Mouse (Mus musculus) megakaryocyte-erythroid progenitor cell, adult 5 weeks (primary cell): Measurements from ENCODE around the gene Rab4b. TPM values are rescaled to one million over a fixed set of nuclear protein-coding genes. Genes with fewer than 3 reads are reported as not detected.

Experiments
- polyA plus RNA-seq: library from polyadenylated mRNA; stranded (reverse); fragments of >175 nt; gene quantifications from 2 replicates; pipeline ENCODE4 v1.2.3, GENCODE M21; 2012

Rab4b gene
- 237 and 303 TPM in 2 replicates for polyA plus RNA-seq

DNA sequence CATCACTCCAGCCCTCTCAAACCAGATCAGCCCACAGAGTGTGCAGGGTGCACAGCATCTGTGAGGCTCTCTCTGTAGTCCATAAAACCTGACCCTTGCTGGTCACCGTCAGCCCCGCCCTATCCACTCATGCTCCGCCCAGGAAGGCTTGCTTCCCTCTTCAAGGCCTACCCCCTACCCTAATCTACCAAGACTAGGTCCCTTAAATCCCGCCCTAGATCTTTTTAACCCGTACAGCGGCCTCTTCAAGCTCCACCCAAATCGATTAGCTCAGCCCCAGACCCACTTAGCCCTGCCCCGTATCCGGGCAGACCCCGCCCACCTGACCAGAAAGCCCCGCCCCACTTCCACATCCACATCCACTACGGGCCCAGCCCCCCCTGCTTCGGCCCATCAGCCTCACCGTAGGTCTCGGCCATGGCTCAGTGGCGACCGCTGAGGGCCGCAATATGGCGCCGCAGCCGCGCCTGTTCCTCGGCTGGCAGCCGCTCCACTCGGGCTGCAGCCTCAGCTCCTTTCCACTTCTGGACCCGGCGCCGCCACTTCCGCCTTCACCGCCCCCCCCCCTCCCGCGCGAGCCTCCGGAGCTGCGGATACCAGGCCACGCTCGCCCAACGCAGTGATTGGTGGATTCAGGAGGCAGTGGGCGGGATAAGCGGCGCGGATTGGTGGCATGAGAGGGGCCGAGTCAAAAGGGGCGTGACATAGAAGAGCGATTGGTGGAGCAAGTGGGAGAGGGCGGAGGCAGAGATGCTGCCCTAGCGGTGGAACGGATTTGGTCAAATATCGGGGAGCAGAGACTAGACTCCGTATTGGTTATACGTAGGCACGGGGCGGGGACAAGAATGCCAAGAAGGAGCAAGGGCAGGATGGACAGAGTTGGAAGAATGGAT lies at the start of gene Rab4b:
TSS of gene Rab4b (minus strand) at position 573 of the 893 bp plus-strand sequence.

DNA sequence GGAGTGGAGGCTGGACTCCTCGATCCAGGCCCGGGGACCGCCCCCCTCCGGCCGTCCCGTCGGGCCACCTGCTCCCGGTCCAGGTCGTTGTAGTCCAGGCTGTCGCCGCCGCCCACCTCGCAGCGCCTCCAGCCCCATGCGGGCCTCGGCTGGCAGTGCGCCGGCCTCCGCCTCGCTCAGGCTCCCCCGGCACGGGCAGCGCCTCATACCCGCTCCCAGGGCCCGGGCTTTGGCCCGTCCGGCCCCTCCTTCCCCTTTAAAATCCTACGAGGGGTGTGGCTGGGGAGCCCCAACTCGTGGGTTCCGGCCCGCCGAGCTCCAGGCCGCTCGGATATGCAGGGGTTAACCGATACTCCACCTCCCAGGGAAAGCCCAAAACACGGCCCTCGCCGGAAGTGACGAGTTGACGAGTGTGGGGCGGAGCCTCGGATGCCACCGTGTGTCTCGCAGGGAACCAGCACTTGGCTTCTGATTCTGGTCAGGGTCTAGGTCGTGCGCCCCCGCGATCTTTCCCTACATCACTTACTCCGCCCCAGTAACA lies 49.7 kb upstream of the Rab4b start, which contains the start of gene Itpkc:
TSS of gene Itpkc (minus strand) at position 381 of the 541 bp plus-strand sequence.

DNA sequence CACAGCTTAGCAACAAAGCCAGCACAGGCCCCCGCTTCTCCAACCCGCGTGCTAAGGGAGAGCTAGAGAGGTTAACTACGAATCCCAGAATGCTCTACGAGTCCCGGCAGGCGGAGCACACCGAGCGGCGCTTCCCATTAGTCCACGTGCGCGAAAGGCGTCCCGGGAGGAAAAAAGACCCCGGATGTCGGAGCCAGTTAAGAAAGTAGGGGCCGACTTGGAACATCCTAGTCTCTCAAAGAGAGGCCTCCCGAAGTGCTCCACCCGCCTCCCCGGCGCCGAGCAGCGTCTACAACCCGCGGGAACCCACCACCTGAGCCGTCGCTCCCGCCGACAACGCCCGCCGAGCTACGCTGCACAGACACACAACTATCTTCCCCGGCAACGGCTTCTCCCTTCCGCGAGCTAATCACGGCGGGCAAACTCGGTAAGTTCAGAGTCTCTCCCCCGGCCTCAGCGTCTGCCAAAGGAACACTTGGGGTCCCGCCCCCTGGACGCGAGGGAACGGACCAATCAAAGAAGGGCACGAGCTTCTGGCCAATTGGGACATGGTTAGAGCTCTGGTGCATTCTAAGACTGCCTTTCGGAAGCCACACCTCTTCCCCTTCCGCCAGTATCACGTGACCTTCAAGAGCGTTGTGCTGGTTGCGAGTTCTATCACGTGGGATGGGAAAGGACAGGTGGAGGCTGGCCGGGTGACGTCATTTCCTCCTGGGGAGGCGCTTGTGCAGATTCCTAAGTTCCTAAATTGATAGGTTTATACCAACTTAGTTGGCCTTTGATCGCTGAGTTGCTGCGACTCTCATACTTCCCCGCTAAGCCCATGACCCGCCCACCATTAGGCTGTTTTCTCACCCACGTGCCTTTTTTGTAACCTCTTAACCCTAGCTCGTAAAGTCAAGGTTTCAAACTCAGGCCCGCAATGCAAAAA lies 17.2 kb upstream of the Rab4b start, which contains the start of the genes BC024978 and Snrpa:
TSS of gene BC024978 (plus strand) at position 101 of the 931 bp plus-strand sequence.
TSS of gene Snrpa (minus strand) at position 591 of the 931 bp plus-strand sequence.

DNA sequence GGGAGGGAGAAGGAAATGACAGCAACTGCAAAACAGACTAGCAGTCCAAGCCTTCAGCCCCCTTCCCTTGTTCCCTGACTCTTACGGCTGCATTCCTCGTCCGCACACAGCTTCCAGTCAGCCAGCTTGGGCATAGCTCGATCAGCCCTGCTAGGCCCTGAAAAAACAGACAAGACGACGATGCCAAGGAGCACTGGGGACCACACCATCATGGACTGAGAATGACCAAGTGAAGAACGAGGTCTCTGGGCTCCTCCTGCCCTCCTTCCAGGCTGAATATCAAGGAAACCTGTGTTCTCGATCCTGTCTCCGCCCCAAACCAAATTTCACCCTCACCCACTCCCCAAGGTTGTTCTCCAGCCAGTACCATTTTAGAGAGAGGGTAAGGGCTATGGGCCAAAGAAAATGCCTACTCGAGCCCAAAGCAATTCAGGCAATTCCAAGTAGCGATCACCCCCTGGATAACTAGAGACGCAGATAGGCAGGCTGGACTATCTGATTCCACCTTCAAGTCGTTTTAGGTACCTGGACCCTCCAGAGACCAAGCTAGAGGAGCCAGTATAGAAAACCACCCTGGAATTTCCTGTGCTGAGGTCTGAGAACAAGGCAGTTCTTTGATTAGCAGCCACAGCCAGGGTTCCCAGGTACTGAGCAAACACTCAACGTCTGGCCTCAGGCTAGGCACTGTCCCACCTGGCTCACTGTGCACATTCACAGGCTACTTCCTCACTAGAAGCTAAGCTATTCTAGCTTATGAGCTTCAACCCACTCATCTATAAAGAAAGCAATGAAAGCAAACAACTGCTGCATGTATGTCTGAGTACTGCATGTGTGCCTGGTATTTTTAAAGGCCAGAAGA lies 2.4 kb upstream of the Rab4b start, which contains the start of the genes Gm21983 and Mia:
TSS of gene Gm21983 (minus strand) at position 250 of the 859 bp plus-strand sequence.
TSS of gene Mia (minus strand) at position 321 of the 859 bp plus-strand sequence.

DNA sequence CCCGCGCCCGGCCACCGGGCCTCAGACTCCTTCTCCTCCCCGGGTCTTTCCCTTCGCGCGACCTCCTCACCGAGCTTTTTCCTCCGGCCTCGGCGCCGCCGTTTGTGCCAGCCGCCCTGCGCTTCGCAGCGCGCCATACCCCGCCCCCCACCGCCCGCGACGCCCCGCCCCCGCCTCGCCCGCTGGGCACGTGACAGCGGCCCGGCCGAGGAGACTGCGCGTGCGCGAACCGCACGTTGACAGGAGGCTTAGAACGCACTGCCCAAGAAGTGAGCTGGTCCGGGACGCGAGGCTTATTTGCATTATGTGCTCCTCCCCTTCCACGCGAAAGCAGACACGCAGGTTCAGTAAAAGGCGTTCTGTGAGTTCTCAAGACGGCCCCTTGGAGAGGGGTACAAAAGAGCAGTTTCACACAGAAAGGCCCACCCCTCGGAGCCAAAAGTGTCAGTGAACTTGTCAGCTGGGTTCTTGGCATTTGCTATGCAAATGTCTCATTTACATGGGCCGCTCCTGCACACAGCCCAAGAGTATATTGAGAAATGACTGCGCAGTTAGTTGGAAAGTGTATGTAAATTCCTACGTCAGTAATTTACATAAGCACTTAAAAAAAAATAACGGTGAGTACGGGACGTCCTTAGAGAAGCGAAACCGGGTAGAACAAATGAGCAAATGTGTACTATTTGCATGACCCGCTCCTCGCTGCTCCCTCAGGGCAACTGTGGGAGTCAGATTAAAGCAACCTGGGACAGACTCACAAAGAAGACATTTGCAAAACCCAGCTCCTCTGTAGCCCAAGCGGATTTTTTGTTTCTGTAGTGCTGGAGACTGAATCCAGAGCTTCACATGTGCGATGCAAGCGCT lies 11.9 kb downstream of the Rab4b start, which contains the start of gene Egln2:
TSS of gene Egln2 (minus strand) at position 189 of the 861 bp plus-strand sequence.

DNA sequence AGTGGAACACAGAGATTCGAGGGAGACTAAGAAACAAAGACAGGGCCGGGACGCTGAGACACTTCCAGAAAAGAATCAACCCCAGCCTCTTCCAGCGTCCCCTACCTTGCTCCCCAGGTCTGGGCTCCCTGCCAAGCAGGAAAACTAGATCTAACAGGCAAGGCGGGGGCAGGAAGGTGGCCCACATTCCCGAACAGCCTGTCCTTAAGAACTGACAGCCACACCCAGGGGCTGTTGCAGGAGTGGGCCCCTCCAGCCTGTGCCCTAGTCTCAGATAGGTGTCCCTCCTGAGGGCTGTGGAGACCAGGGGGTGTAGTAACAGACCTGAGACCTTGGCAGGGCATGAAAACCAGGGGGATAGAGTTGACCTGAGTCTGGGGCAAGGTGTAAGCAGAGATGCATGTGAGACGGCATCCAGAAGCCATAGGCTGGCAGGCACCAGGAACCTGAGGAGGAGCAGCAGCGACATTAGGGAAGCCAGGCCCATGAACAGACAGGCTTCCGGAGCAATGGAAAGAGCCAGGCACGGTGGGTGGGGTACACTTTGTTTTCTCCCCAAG lies 25.4 kb downstream of the Rab4b start, which contains the start of gene Cyp2t4:
TSS of gene Cyp2t4 (plus strand) at position 510 of the 560 bp plus-strand sequence.

DNA sequence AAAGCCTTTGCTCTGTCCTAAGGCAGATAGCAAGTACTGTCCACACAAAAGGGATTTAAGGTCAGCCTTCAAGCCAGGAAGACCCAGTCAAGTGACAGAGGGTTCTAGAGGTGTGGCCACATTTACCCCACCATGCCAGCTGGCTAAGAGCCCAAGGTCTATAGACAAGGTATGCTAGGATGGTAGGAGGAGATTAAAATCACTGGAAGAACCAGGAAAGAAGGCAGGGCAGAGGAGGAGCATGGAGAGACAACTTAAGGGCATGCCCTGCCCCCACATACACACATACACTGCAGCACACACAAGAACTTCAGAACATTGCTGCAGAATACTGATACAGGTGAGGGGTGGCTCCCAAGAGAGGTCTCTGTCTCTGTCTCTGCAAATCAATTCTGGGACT lies 59.0 kb downstream of the Rab4b start, which contains the start of gene Cyp2f2:
TSS of gene Cyp2f2 (plus strand) at position 234 of the 400 bp plus-strand sequence.

Other genes starting within 250 kb of the Rab4b start
- not detected in 2 replicates for gene Cyp2a22, start 239.5 kb downstream of the Rab4b start, polyA plus RNA-seq
- not detected in 2 replicates for gene Cyp2a12, start 149.8 kb downstream of the Rab4b start, polyA plus RNA-seq
- gene Cyp2f2, start 59.0 kb downstream of the Rab4b start, polyA plus RNA-seq = not detected in 2 replicates
- not detected in 2 replicates for gene Cyp2t4, start 25.2 kb downstream of the Rab4b start, polyA plus RNA-seq
- 85.5 and 90.2 TPM in 2 replicates for gene Egln2, start 12.1 kb downstream of the Rab4b start, polyA plus RNA-seq
- 0.04 TPM in 1 of 2 replicates, not detected in the other for gene Gm21983, start 2.2 kb upstream of the Rab4b start, polyA plus RNA-seq
- gene Mia, start 2.3 kb upstream of the Rab4b start, polyA plus RNA-seq = 0.06 TPM in 1 of 2 replicates, not detected in the other
- gene BC024978, start 16.9 kb upstream of the Rab4b start, polyA plus RNA-seq = 2.9 and 3.7 TPM in 2 replicates
- gene Snrpa, start 17.4 kb upstream of the Rab4b start, polyA plus RNA-seq = 499 and 529 TPM in 2 replicates
- gene Itpkc, start 49.8 kb upstream of the Rab4b start, polyA plus RNA-seq = 4.8 and 5.9 TPM in 2 replicates
- gene Coq8b, start 54.1 kb upstream of the Rab4b start, polyA plus RNA-seq = 45.1 and 49.2 TPM in 2 replicates
- 7.8 and 8.9 TPM in 2 replicates for gene Numbl, start 79.5 kb upstream of the Rab4b start, polyA plus RNA-seq
- 1.1 and 1.2 TPM in 2 replicates for gene Ltbp4, start 158.8 kb upstream of the Rab4b start, polyA plus RNA-seq
- gene Shkbp1, start 177.1 kb upstream of the Rab4b start, polyA plus RNA-seq = 133 and 146 TPM in 2 replicates
- 0.93 and 1.2 TPM in 2 replicates for gene Gm20479, start 178.5 kb upstream of the Rab4b start, polyA plus RNA-seq